Mouse (Mus musculus) testis, adult 2 months (tissue): ENCODE data around the gene Hoxa2.

Experiments
- CTCF ChIP-seq: fragments of 200-500 bp; IDR thresholded peaks from 2 replicates; pipeline ENCODE4 v1.5.1; 2012; ENCODE audit warnings: low read depth, mild to moderate bottlenecking, inconsistent platforms, low read length, moderate library complexity; ENCODE audit not compliant: control insufficient read depth, insufficient read depth, insufficient replicate concordance
- POLR2A ChIP-seq: fragments of 200-500 bp; IDR thresholded peaks from 2 replicates; pipeline ENCODE4 v1.6.1; 2012; ENCODE audit warnings: low read depth, mild to moderate bottlenecking, inconsistent platforms, low read length, moderate library complexity; ENCODE audit not compliant: control insufficient read depth

- TF ChIP-seq CTCF (no peak), POLR2A (no peak)
Observed at GRCm38 (mm10) chr6:52178918-52179665, 14.5 kb upstream of the Hoxa2 start.
